Mouse (Mus musculus) adipocyte (in vitro differentiated cells): ENCODE measurements around the gene Rbm48.

ENCODE experiments used
- DNase-seq: peaks from one replicate; pipeline ENCODE4 v3.0.0-alpha.2; 2016; ENCODE audit warnings: low spot score

The Rbm48 gene

GRCm38 (mm10) chr5:3546226-3546625 lies 50.2 kb downstream of the Rbm48 start:
- peak; percentile 32 for DNase-seq

- no peak for DNase-seq
Observed at GRCm38 (mm10) chr5:3544480-3544769, 52.0 kb downstream of the Rbm48 start.

- DNase-seq: peak; percentile 92
Observed at GRCm38 (mm10) chr5:3543629-3544479, 52.5 kb downstream of the Rbm48 start, which contains the start of gene Fam133b. TSS of gene Fam133b (plus strand) at chr5:3543833.

GRCm38 (mm10) chr5:3541871-3542270 lies 54.5 kb downstream of the Rbm48 start:
- no peak for DNase-seq

- peak; percentile 26 for DNase-seq
Observed at GRCm38 (mm10) chr5:3538505-3539472, 57.6 kb downstream of the Rbm48 start.

- no peak for DNase-seq
Observed at GRCm38 (mm10) chr5:3536592-3537212, 59.7 kb downstream of the Rbm48 start.
